Mouse (Mus musculus) MEL (cell line): Measurements from ENCODE around the gene Ninl. TPM values are rescaled to one million over a fixed set of nuclear protein-coding genes. Genes with fewer than 3 reads are reported as not detected.

ENCODE experiments used
- DNase-seq: peaks from one replicate; pipeline ENCODE4 v3.0.0; 2011; ENCODE audit warnings: low read depth, low spot score
- H3K27ac ChIP-seq: 2 replicates; pipeline ENCODE4 v1.5.1; 2012; ENCODE audit warnings: low read depth, mild to moderate bottlenecking, control low read depth, low read length, moderate library complexity; ENCODE audit not compliant: control insufficient read depth
- H3K27me3 ChIP-seq, 2 experiments: fragments of 150-350 bp in 1 of 2; sonication (generic) in 1 of 2; 2 replicates each; pipeline ENCODE4 v1.6.1; 2012; ENCODE audit warnings: low read length in 2 of 2, mild to moderate bottlenecking in 2 of 2, improper control_type of control experiment in 1 of 2, moderate library complexity in 1 of 2; ENCODE audit not compliant: insufficient read depth in 2 of 2, control insufficient read depth in 1 of 2
- H3K36me3 ChIP-seq, 2 experiments: 2 replicates each; pipeline ENCODE4 v1.6.1; 2012 to 2014; ENCODE audit warnings: low read length in 2 of 2, improper control_type of control experiment in 1 of 2, inconsistent platforms in 1 of 2, mild to moderate bottlenecking in 1 of 2; ENCODE audit not compliant: insufficient read depth in 2 of 2, control insufficient read depth in 1 of 2
- H3K4me1 ChIP-seq, 2 experiments: fragments of 150-350 bp in 1 of 2; sonication (generic) in 1 of 2; 2 replicates each; pipeline ENCODE4 v1.6.1; 2012; ENCODE audit warnings: low read length in 2 of 2, improper control_type of control experiment in 1 of 2, mild to moderate bottlenecking in 1 of 2; ENCODE audit not compliant: insufficient read depth in 2 of 2, control insufficient read depth in 1 of 2
- H3K4me3 ChIP-seq, 2 experiments: fragments of 150-350 bp in 1 of 2; sonication (generic) in 1 of 2; 2 replicates each; pipeline ENCODE4 v1.5.1; 2012; ENCODE audit warnings: low read depth in 2 of 2, low read length in 2 of 2, mild to moderate bottlenecking in 2 of 2, moderate library complexity in 2 of 2, control low read depth in 1 of 2, improper control_type of control experiment in 1 of 2; ENCODE audit not compliant: control insufficient read depth in 1 of 2, insufficient read depth in 1 of 2
- H3K79me2 ChIP-seq: 2 replicates; pipeline ENCODE4 v1.6.1; 2012; ENCODE audit warnings: mild to moderate bottlenecking, low read length, moderate library complexity; ENCODE audit not compliant: control insufficient read depth, poor library complexity, insufficient read depth
- H3K9ac ChIP-seq: 2 replicates; pipeline ENCODE4 v1.6.1; 2012; ENCODE audit warnings: low read depth, mild to moderate bottlenecking, control low read depth, low read length, moderate library complexity; ENCODE audit not compliant: control insufficient read depth, poor library complexity, severe bottlenecking
- H3K9me3 ChIP-seq: fragments of 150-350 bp; sonication (generic); replicated peaks from 2 replicates; pipeline ENCODE4 v1.6.1; 2012; ENCODE audit warnings: mild to moderate bottlenecking, low read length, improper control_type of control experiment, moderate library complexity; ENCODE audit not compliant: insufficient read depth
- CHD1 ChIP-seq: IDR thresholded peaks from 2 replicates; pipeline ENCODE4 v1.6.1; 2012; ENCODE audit warnings: low read depth, mild to moderate bottlenecking, inconsistent platforms, low read length, improper control_type of control experiment
- CHD2 ChIP-seq: IDR thresholded peaks from 2 replicates; pipeline ENCODE4 v1.6.1; 2011; ENCODE audit warnings: low read length, improper control_type of control experiment
- EP300 ChIP-seq, 2 experiments: IDR thresholded peaks; 2 replicates each; pipeline ENCODE4 v1.6.1; 2011; ENCODE audit warnings: improper control_type of control experiment in 2 of 2, low read length in 2 of 2, low read depth in 1 of 2, mild to moderate bottlenecking in 1 of 2
- ETS1 ChIP-seq: IDR thresholded peaks from 2 replicates; pipeline ENCODE4 v1.6.1; 2012; ENCODE audit warnings: low read depth, mild to moderate bottlenecking, inconsistent platforms, low read length, improper control_type of control experiment, moderate library complexity
- GATA1 ChIP-seq: IDR thresholded peaks from 2 replicates; pipeline ENCODE4 v1.6.1; 2011; ENCODE audit warnings: low read depth, low read length, improper control_type of control experiment
- HCFC1 ChIP-seq: IDR thresholded peaks from 2 replicates; pipeline ENCODE4 v1.6.1; 2012; ENCODE audit warnings: low read depth, mild to moderate bottlenecking, inconsistent platforms, low read length, improper control_type of control experiment, moderate library complexity
- KAT2A ChIP-seq: conservative IDR thresholded peaks from 2 replicates; pipeline ENCODE4 v1.6.1; 2012; ENCODE audit warnings: low read depth, low read length, improper control_type of control experiment, inconsistent platforms
- MAFK ChIP-seq: IDR thresholded peaks from 2 replicates; pipeline ENCODE4 v1.6.1; 2011; ENCODE audit warnings: low read depth, mild to moderate bottlenecking, low read length, improper control_type of control experiment, borderline replicate concordance
- MAX ChIP-seq: IDR thresholded peaks from 2 replicates; pipeline ENCODE4 v1.6.1; 2011; ENCODE audit warnings: low read length, improper control_type of control experiment
- MXI1 ChIP-seq: IDR thresholded peaks from 2 replicates; pipeline ENCODE4 v1.6.1; 2011; ENCODE audit warnings: mild to moderate bottlenecking, low read depth, low read length, improper control_type of control experiment
- POLR2A ChIP-seq, 2 experiments: IDR thresholded peaks; 2 replicates each; pipeline ENCODE4 v1.6.1; 2011 to 2012; ENCODE audit warnings: low read length in 2 of 2, mild to moderate bottlenecking in 2 of 2, control low read depth in 1 of 2, improper control_type of control experiment in 1 of 2, low read depth in 1 of 2, moderate library complexity in 1 of 2; ENCODE audit not compliant: control insufficient read depth in 1 of 2, insufficient read depth in 1 of 2, poor library complexity in 1 of 2
- POLR2AphosphoS2 ChIP-seq: IDR thresholded peaks from 2 replicates; pipeline ENCODE4 v1.6.1; 2011; ENCODE audit warnings: low read length, improper control_type of control experiment
- RAD21 ChIP-seq: IDR thresholded peaks from 2 replicates; pipeline ENCODE4 v1.6.1; 2011; ENCODE audit warnings: mild to moderate bottlenecking, low read depth, low read length, improper control_type of control experiment
- SIN3A ChIP-seq: IDR thresholded peaks from 2 replicates; pipeline ENCODE4 v1.6.1; 2012; ENCODE audit warnings: low read length, improper control_type of control experiment, inconsistent platforms
- SMC3 ChIP-seq: IDR thresholded peaks from 2 replicates; pipeline ENCODE4 v1.6.1; 2011; ENCODE audit warnings: low read depth, low read length, improper control_type of control experiment
- TAL1 ChIP-seq: IDR thresholded peaks from 2 replicates; pipeline ENCODE4 v1.6.1; 2012; ENCODE audit warnings: mild to moderate bottlenecking, inconsistent platforms, low read length, moderate library complexity, mixed read lengths
- TBP ChIP-seq: IDR thresholded peaks from 2 replicates; pipeline ENCODE4 v1.8.0; 2011; ENCODE audit warnings: low read depth, low read length, improper control_type of control experiment
- TCF12 ChIP-seq: IDR thresholded peaks from 2 replicates; pipeline ENCODE4 v1.6.1; 2014; ENCODE audit warnings: low read depth, mild to moderate bottlenecking, inconsistent platforms, low read length, improper control_type of control experiment, moderate library complexity
- UBTF ChIP-seq: IDR thresholded peaks from 2 replicates; pipeline ENCODE4 v1.6.1; 2012; ENCODE audit warnings: low read depth, mild to moderate bottlenecking, inconsistent platforms, low read length, improper control_type of control experiment, moderate library complexity, borderline replicate concordance; ENCODE audit not compliant: insufficient read depth
- ZC3H11A ChIP-seq: IDR thresholded peaks from 2 replicates; pipeline ENCODE4 v1.6.1; 2012; ENCODE audit warnings: low read depth, mild to moderate bottlenecking, inconsistent platforms, low read length, improper control_type of control experiment
- ZMIZ1 ChIP-seq: IDR thresholded peaks from 2 replicates; pipeline ENCODE4 v1.6.1; 2012; ENCODE audit warnings: low read depth, mild to moderate bottlenecking, inconsistent platforms, low read length, improper control_type of control experiment, moderate library complexity
- ZNF384 ChIP-seq: IDR thresholded peaks from 2 replicates; pipeline ENCODE4 v1.6.1; 2012; ENCODE audit warnings: low read depth, mild to moderate bottlenecking, inconsistent platforms, low read length, improper control_type of control experiment
- polyA plus RNA-seq, 2 experiments: library from polyadenylated mRNA; stranded (reverse) in 1 of 2; unstranded in 1 of 2; fragments of >175 nt in 1 of 2; fragments of >200 nt in 1 of 2; gene quantifications; 2 replicates each; pipeline versions ENCODE4 v1.2.1 to v1.2.4; 2012; ENCODE audit warnings: low replicate concordance in 2 of 2, low read depth in 1 of 2; ENCODE audit not compliant: insufficient read length in 2 of 2, insufficient read depth in 1 of 2, missing spikeins in 1 of 2
- total RNA-seq: library from RNA; depleted of rRNA; stranded (reverse); fragments of 300-350 nt; gene quantifications from 2 replicates; pipeline ENCODE4 v1.2.3, GENCODE M21; 2012

Ninl gene
- total and polyA plus RNA-seq, 3 experiments = 9.8 to 16.8 TPM; not detected in 1

GRCm38 (mm10) chr2:150977676-150978075 lies 61.5 kb downstream of the Ninl start:
- Histone ChIP-seq H3K27me3 (no peaks in the 10 kb centered on the region), H3K9ac (no peak overlapping the region), H3K36me3 (peaks cover 0 to 26% of the 10 kb centered on the region in 2 experiments; a peak in 3 of 4 replicates), H3K27ac (no peak overlapping the region), H3K4me3 (no peak overlapping the region), H3K79me2 (no peaks in the 10 kb centered on the region), H3K4me1 (peaks cover 12 to 18% of the 10 kb centered on the region in 2 experiments), H3K9me3 (no peaks in the 10 kb centered on the region)
- DNase-seq = no peak
- TF ChIP-seq CHD2 = no peak
- no peak for TF ChIP-seq RAD21
- no peak for TF ChIP-seq POLR2AphosphoS2
- TF ChIP-seq ZNF384 = no peak
- no peak for TF ChIP-seq SMC3
- no peak for TF ChIP-seq TBP
- no peak for TF ChIP-seq CHD1
- TF ChIP-seq POLR2A (IDR thresholded peaks at IDR 0.05; ENCODE audit: control insufficient read depth in 1 of 2, insufficient read depth in 1 of 2, low read depth in 1 of 2, low read length in 2 of 2, poor library complexity in 1 of 2) = no peak
- TF ChIP-seq ZC3H11A = no peak
- TF ChIP-seq SIN3A = no peak
- TF ChIP-seq MAFK = no peak
- no peak for TF ChIP-seq MAX
- TF ChIP-seq MXI1 = no peak

GRCm38 (mm10) chr2:150976871-150977270 lies 62.3 kb downstream of the Ninl start:
- Histone ChIP-seq H3K36me3 (peaks cover 0 to 21% of the 10 kb centered on the region in 2 experiments; a peak in 3 of 4 replicates), H3K27ac (no peak overlapping the region), H3K4me1 (peaks cover 11 to 12% of the 10 kb centered on the region in 2 experiments), H3K9me3 (no peaks in the 10 kb centered on the region), H3K79me2 (no peaks in the 10 kb centered on the region), H3K9ac (no peak overlapping the region), H3K4me3 (no peak overlapping the region), H3K27me3 (no peaks in the 10 kb centered on the region)
- DNase-seq = peak; percentile 26
- TF ChIP-seq GATA1 (peak; percentile 45; the same call in 1 of the 2 replicates), ETS1 (0 out of 2 replicates have a peak, but pooled peaks have one; percentile 15), MXI1 (no peak), ZNF384 (no peak), EP300 (IDR thresholded peaks at IDR 0.05; ENCODE audit: low read depth in 1 of 2, low read length in 2 of 2) (peak; percentile 23 to 72; a peak in 3 of 4 replicates), HCFC1 (no peak), TAL1 (peak; percentile 77), TCF12 (peak; percentile 62; the same call in 1 of the 2 replicates), ZMIZ1 (no peak), MAX (no peak), KAT2A (no peak), UBTF (no peak)
- TF ChIP-seq, all 39 proteins: peak for 5
